Mouse (Mus musculus) testis, adult 2 months (tissue): Measurements from ENCODE around the gene BC029722. TPM values are rescaled to one million over a fixed set of nuclear protein-coding genes. Genes with fewer than 3 reads are reported as not detected.
"Not testable (repeated sequence)": the region's sequence is repeated elsewhere in the genome, so short reads cannot be mapped to it uniquely, and the experiment has no call there.

ENCODE experiments used
- H3K27ac ChIP-seq: fragments of 200-500 bp; 2 replicates; pipeline ENCODE4 v1.5.1; 2012; ENCODE audit warnings: low read depth, low read length; ENCODE audit not compliant: control insufficient read depth, insufficient read depth
- H3K27me3 ChIP-seq: fragments of 200-500 bp; 2 replicates; pipeline ENCODE4 v1.6.1; 2012; ENCODE audit warnings: mild to moderate bottlenecking, low read length, moderate library complexity; ENCODE audit not compliant: control insufficient read depth, insufficient read depth
- H3K36me3 ChIP-seq: fragments of 200-500 bp; 2 replicates; pipeline ENCODE4 v1.6.1; 2012; ENCODE audit warnings: mild to moderate bottlenecking, low read length; ENCODE audit not compliant: control insufficient read depth, insufficient read depth
- H3K4me1 ChIP-seq: fragments of 200-500 bp; 2 replicates; pipeline ENCODE4 v1.6.1; 2012; ENCODE audit warnings: low read length; ENCODE audit not compliant: control insufficient read depth, insufficient read depth
- H3K4me3 ChIP-seq: fragments of 200-500 bp; 2 replicates; pipeline ENCODE4 v1.5.1; 2012; ENCODE audit warnings: low read depth, mild to moderate bottlenecking, low read length, moderate library complexity, mixed read lengths; ENCODE audit not compliant: control insufficient read depth
- CTCF ChIP-seq: fragments of 200-500 bp; IDR thresholded peaks from 2 replicates; pipeline ENCODE4 v1.5.1; 2012; ENCODE audit warnings: low read depth, mild to moderate bottlenecking, inconsistent platforms, low read length, moderate library complexity; ENCODE audit not compliant: control insufficient read depth, insufficient read depth, insufficient replicate concordance
- POLR2A ChIP-seq: fragments of 200-500 bp; IDR thresholded peaks from 2 replicates; pipeline ENCODE4 v1.6.1; 2012; ENCODE audit warnings: low read depth, mild to moderate bottlenecking, inconsistent platforms, low read length, moderate library complexity; ENCODE audit not compliant: control insufficient read depth
- polyA plus RNA-seq: library from polyadenylated mRNA; depleted of rRNA; stranded (reverse); fragments of >200 nt; gene quantifications from 2 replicates; pipeline ENCODE4 v1.2.3, GENCODE M21; 2012

Gene BC029722
- polyA plus RNA-seq, 1 experiment: 24.4 TPM

DNA sequence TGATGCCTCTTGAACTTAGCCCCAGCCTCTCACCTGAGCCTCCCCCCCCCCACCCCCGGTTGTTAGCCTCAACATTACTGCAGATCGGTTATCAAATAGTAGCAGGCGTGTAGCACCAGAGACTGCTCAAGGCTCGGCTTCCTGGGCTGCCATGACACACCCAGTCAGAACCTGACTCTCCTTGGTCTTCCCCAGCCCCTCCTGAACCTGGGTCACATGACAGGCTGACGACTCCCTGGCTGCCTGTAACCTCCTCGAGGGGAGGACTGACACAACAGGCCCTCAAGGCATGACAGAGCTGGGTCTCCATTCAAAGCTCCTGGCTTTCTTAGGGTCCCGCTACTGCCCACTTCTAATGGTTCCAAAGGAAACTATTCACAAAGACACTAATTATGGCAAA lies 30.2 kb upstream of the BC029722 start:
- Histone ChIP-seq H3K27ac (no peak overlapping the region), H3K36me3 (no peaks in the 10 kb centered on the region; the same call in 1 of the 2 replicates), H3K4me1 (no peaks in the 10 kb centered on the region), H3K27me3 (no peaks in the 10 kb centered on the region), H3K4me3 (no peak overlapping the region)
- no peak for TF ChIP-seq CTCF
- no peak for TF ChIP-seq POLR2A

DNA sequence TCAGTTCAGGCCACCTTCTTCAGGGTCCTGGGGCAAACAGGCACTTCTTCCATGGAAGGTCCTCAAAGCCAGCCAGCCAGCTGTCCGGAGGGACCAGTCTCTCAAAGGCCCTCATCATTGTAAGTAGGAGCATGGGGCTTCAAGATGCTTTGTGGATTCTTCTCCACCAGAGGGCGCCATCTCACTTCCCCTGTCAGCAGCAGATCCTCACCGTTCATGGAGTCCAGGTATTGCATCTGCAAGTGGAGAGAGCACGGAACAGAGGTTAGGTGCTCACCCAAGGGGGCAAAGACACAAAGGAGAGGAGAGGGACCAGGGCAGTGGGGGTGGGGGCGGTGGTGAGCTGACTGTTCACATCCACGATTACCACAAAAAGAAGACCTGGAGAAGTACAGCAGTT lies 29.1 kb upstream of the BC029722 start:
- Histone ChIP-seq H3K4me1 (no peaks in the 10 kb centered on the region), H3K36me3 (no peaks in the 10 kb centered on the region; the same call in 1 of the 2 replicates), H3K27ac (no peak overlapping the region), H3K27me3 (no peaks in the 10 kb centered on the region), H3K4me3 (no peak overlapping the region)
- TF ChIP-seq POLR2A (no peak), CTCF (peak; percentile 80; the same call in 1 of the 2 replicates)

- TF ChIP-seq POLR2A (no peak), CTCF (no peak)
- no peak overlapping the region for H3K27ac ChIP-seq
- H3K27me3 ChIP-seq: no peaks in the 10 kb centered on the region
- H3K36me3 ChIP-seq: no peaks in the 10 kb centered on the region; the same call in 1 of the 2 replicates
- no peak overlapping the region for H3K4me3 ChIP-seq
- H3K4me1 ChIP-seq: no peaks in the 10 kb centered on the region
These were observed 27.7 kb upstream of the BC029722 start for GRCm38 (mm10) chr2:155846930-155847329.

DNA sequence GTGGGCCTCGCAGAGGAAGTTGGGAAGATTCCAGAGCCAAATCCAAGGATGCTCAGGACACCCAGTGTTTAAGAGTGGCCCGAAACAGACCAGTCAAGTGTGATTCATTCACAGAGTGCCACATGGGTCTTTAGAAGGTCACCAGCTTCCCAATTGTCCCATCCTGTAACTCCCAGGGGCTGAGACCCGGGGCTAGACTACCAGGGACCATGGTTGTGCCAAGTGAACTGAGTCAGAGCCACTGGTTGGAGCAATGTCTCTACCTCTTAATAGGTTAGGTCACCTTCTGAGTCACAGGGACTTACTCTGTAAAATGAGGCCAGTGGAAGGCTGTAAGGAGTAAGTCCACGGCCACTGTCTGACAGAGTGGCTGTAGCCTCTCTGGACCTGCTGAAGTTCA lies 19.7 kb upstream of the BC029722 start:
- H3K4me3 ChIP-seq: no peak overlapping the region
- no peaks in the 10 kb centered on the region; the same call in 1 of the 2 replicates for H3K4me1 ChIP-seq
- TF ChIP-seq POLR2A (no peak), CTCF (no peak)
- no peak overlapping the region for H3K27ac ChIP-seq
- H3K36me3 ChIP-seq: no peaks in the 10 kb centered on the region
- no peaks in the 10 kb centered on the region for H3K27me3 ChIP-seq

DNA sequence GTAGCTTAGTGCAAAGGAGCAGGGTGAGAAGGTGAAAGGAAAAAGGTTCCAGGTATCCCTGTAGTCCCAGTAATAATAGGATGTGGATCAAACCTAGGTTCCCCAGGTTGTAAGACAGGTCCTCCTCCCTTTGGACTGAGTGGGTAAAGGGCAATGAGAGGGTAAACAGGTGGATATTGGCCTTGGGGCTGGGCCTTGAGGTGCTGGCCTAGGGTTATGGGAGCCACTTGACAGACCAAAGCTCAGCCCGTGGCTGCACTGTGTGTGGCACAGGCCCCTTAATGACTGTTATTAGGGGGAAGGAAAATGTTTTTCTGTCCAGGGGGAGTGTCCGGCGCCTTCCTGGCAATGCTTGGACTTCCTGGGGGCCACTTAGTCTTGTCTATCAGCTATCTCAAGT lies 18.7 kb upstream of the BC029722 start:
- no peaks in the 10 kb centered on the region for H3K36me3 ChIP-seq
- H3K27ac ChIP-seq: no peak overlapping the region
- H3K4me3 ChIP-seq: no peak overlapping the region
- TF ChIP-seq POLR2A (no peak), CTCF (no peak)
- H3K4me1 ChIP-seq: no peaks in the 10 kb centered on the region; the same call in 1 of the 2 replicates
- no peaks in the 10 kb centered on the region for H3K27me3 ChIP-seq

GRCm38 (mm10) chr2:155834732-155835131 lies 15.5 kb upstream of the BC029722 start, which contains the start of gene Fam83c:
Gene Fam83c (minus strand): TSS chr2:155834854.
- H3K4me1 ChIP-seq: no peaks in the 10 kb centered on the region; the same call in 1 of the 2 replicates
- no peaks in the 10 kb centered on the region for H3K36me3 ChIP-seq
- H3K4me3 ChIP-seq: no peak within 1 kb of the TSS
- H3K27me3 ChIP-seq: no peaks in the 10 kb centered on the region
- H3K27ac ChIP-seq: no peak within 1 kb of the TSS
- TF ChIP-seq CTCF (no peak), POLR2A (no peak)

DNA sequence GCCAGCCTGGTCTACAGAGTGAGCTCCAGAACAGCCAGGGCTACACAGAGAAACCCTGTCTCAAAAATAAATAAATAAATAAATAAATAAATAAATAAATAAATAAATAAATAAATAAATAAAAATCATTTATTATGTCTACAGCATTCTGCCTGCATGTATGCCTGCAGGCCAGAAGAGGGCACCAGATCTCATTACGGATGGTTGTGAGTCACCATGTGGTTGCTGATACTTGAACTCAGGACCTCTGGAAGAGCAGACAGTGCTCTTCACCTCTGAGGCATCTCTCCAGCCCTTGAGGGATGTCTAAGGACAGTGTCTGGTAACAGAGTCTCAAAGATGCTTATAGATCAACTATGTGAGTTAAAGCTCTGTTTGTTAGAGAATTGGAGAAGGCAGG lies 12.9 kb upstream of the BC029722 start:
- not testable (repeated sequence) for H3K27ac ChIP-seq, H3K27me3 ChIP-seq, H3K36me3 ChIP-seq, H3K4me1 ChIP-seq, H3K4me3 ChIP-seq

- Histone ChIP-seq H3K4me3 (no peak overlapping the region), H3K4me1 (no peaks in the 10 kb centered on the region; the same call in none of the 2 replicates), H3K27ac (no peak overlapping the region), H3K27me3 (no peaks in the 10 kb centered on the region), H3K36me3 (no peaks in the 10 kb centered on the region)
- TF ChIP-seq CTCF (no peak), POLR2A (no peak)
These were observed 12.1 kb upstream of the BC029722 start for GRCm38 (mm10) chr2:155831302-155831701.
